Mouse (Mus musculus) cerebellum, postnatal 14 days (tissue): ENCODE measurements at regions not wholly inside any gene's neighbourhood (a gene's known extent, or its start where the extent isn't known, plus 50 kb on each side); places are given as distances from the start of the nearest gene placed in this dataset.
A peak's percentile ranks its signal among the peaks of the same experiment; 100 is the strongest.

Experiments
- DNase-seq, 2 experiments: peaks; one replicate each; pipeline ENCODE4 v3.0.0; 2021; ENCODE audit warnings: mixed read lengths in 2 of 2

DNA sequence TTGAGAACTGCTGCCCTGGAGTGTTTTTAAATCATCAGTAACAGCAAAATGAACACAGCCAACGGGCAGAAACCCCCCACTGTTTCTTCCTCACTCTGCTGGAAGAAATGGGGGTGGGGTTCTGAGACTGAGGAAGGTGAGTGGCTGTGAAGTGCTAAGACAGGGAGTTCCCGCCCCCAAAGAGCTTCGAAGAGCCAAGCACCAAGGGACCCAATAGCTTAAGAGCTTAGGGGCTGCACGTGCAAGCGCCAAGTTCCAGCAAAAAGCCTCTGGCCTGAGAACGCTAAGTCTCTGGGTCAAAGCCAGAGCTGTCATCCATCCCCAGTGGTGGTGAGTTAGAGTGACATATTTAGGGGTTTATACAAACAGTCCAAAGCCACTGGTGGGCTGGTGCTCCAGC lies 55.1 kb upstream of the Pcbd1 start:
- no peak for DNase-seq

DNA sequence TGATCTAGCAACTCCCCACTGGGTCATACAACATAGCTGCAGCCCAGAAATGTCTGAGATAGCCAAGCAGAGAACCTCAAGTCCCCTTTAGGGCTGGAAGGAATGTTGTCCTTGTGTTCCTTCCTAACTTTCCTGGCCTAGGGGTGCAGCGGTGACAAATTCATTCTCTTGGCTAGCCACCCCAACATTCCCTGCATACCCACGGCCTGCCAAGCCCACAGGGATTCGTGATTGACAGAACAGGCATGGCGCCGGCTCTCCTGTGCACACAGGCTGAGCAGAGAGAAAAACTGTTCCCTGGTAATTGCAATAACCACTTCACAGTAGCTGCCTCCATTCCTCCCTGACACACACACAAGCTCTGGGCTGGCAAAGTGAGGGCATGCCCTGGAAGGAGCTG lies 60.5 kb upstream of the Pcbd1 start:
- DNase-seq, result peak; percentile 33 to 42

DNA sequence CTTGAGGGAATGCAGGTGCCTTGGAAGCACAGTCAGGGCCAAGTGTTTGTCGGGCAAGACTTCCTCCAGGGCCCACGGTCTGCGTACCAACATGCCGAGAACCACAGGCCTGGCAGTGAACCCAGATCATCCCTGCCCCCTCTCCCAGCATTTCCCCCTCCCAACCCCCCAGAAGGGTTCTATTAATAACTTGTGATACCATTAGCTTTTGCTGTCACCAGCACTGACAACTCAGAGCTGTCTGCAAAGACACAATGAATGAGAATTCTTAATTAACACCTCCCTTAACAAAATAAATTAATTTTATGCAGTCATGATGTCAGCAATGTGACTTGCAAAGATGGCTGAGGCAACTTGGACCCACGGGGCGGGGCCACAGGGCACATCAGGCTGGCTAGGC lies 61.9 kb upstream of the Pcbd1 start:
- DNase-seq, result no peak

DNA sequence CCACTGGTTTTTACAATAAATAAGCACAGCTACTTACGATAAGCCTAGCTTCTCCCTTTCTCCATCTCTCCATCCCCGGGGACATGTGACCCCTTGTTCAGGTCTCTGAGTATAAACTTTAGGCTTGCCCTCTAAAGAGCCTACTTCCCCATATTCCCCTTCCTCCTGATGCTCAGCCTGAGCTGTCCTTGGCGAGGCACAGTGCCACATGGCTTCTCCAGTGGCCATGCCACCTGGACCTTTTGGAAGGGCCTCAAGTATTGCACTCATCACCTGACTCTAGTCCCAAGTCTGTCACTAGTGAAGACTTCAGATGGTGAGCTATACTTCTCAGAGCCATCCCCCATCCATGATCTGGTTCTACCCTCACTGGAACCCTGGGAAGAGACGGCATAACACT lies 64.1 kb upstream of the Pcbd1 start:
- peak; percentile 50 to 63 for DNase-seq

DNA sequence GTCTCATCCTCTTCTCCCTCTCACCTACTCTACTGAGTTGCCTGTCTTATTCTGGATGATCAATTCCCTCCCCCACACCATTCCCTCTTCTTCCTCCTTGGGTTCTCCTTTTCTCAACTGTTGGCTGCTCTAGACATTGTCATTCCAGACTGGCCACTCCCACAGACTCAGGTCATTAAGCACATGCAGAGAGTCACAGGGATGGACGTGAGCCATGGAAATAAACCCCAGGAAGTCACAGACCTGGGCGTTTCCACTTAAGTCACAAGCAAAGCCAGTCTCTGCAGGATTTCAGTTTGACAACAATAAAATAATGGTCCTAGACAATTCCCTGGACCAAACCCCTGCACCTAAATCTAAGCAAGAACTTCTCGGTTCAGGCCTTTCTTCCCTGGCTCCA lies 65.0 kb upstream of the Pcbd1 start:
- no peak for DNase-seq

DNA sequence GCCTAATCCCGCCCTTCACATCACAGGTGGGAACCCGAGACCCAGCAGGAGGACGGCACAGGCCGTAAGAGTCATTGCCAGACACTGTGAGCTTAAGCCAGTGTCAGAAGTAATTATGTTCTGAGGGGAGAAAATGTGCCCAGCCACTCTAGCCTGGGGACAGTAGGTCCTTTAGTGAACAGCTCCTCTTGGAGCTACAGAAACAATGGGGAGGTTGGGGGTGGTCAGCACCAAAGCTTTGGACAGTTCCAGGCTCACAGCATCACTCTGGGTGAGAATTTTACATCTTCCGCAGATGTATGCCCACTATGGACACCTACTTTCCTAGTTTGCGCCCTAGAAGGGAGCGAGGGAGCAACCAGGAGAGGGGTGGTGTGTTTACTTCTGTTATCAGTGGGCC lies 65.7 kb upstream of the Pcbd1 start:
- DNase-seq, result no peak

DNA sequence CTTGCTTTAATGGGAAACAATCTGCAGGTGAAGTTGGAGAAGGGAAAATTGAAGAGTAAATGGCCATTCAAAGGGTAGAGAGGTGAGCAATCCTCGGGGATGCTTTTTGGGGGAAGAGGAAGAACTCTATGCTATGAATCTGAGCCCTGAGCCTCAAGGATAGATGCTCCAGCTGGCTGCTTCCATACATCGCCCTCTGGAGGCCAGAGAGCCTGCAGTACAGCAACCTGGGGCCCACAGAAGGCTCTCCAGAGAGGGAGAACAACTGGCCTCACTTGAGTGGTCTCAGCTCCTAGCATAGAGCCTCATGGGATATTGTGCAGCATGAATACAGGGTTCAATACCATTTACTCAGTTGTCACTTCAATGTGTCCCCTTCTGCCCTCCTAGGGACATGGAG lies 69.6 kb upstream of the Pcbd1 start:
- DNase-seq, result peak in 1 of 2 experiments; percentile 23

DNA sequence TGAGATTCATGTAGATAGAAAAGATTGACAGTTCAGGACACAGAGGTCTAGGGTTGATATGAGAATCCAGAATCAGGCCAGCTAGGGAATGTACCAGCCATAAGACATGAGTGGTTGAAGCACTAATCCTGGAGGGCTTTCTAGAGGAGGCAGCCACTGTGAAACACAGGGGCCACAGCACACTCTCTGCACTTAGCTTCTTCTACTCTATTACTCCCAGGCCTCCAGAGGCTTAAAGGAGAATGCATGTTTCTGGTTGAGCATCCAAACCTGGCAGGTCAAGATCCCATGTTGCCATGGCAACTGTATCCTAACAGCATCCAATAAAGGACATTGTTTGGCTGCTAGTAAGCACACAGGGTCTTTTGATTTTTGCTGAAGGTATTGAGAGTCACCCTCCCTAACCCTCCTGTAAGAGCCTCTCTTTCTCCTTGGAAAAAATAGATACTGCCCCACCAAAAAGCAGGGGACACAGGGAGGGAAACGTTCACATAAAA lies 76.9 kb upstream of the Pcbd1 start:
- DNase-seq, result no peak

DNA sequence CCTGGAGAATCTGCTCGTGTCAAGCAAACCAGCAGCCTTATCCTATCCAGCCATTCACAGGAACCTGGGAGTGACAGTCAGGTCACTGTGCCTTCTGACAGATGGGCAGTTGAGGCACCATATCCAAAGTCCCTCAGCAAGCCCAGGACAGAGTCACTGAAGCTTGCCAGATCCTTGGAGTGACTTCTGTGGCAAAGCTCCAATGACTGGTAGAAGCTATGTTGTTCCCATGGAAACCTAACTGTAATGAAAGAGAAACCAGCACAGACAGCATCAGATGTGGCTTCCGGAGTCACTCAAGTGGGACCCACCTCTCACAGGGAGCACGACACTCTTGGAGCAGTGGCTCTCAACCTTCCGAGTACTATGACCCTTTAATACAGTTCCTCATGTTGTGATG lies 78.4 kb upstream of the Pcbd1 start:
- peak in 1 of 2 experiments; percentile 36 for DNase-seq

DNA sequence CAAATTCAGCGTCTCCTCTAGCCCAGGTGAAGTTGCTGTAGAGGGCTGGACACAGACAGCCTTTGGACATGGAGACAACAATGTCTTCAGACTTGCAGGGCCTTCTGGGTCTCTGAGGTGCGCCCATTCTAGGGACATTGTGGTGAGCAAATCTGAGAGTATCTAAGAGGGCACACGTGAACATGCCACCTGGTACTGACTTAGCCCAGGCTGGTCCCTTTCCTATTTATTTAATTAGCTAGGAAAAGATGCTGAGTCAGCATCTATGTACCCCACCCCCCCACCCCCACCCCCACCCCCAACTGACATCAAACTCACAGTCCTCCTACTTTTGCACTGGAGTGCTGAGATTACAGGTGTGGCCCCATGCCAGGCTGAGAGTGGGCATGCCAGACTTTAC lies 81.7 kb upstream of the Pcbd1 start:
- DNase-seq, result no peak

DNA sequence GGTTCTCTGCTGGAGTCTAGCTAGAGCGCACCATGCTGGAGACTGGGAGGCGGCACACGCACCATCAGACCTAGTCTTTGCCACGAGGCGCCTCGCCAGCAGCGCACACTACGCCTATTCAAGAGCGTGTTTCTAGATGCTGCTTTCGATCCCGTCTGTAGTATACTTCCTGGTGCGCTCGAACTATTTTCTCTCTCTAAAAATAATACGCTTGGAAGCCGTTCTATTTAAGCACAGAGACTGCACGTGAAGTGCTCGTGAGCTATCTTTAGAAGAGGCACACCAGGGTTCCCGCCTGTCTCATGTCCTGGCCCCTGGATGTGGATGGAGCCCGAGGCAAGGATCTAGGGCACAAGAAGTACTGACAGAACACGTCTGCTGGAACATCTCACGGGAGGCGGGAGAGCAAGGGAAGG lies 87.4 kb upstream of the Pcbd1 start:
- no peak for DNase-seq

DNA sequence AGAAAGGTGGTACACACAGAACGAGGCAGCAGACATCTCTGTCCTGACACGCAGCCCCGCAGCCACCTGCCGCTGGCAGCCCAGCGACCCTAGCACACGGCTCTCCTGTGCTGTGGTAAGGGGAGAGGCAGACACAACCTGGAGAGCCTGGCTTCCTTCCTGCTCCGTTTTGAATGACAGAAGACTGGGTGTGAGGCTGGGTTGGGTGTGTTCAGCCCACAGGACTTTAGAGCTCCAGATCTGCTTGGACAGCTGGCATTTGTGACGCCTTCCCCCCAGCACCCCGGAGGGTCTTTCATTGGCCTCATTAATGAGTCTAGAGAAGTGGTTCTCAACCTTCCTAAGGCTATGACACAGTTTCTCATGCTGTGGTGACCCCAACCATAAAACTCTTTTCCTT lies 91.7 kb upstream of the Pcbd1 start:
- DNase-seq, result no peak

DNA sequence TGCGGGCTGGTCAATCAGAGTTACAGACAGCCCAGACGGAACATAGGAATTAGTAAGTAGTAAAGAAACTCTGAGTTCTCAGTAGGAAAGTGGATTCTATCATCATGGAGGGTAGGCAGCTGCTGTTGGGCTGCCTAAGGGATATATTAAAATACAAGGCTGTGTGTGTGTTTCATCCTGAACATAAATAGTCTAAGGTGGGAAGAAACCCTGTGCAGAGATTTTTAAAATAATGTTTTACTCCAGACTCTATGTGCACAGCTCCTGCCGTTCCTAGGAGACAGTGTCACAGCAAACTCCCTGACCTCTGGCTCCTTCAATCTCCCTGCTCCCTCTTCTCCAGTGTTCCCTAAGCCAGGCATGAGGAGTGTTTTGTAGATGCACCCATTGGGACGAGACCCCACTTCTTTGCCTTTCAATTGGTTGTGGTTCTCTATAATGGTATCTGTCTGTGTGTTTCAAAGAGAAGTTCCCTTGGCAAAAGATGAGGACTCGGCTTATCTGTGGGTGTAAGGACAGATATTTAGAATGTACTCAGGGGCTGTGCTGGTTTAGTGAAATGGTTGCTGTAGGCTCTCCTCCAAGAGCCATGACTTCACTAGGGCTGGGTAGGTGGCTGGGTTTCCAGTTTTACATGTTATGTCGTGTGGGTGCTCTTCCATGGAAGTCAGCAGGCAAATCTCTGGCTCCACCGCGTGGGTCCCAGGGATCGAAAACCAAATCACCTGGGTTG lies 93.1 kb upstream of the Pcbd1 start:
- no peak for DNase-seq

DNA sequence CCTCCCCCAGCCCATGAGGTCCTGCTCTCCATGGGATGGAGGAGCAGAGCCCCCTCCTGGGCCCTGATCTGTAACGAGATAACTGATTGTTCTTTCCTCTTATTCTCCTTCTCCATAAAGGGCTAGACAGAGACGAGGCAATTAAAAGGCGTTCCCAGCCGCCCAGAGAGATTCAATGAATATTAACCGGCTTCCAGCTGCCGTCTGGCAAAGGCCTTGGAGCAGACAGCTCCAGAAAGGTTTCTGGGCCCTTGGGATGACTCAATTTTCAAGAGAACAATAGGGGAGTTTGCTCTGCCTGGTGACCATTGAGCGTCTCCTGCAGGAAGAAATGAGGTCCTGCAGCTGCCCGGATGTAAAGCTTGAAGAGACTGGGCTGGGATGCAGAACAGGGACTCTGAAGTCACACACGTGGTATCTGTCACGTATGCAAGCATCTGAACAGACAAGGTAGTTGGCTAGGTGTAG lies 104.0 kb upstream of the Pcbd1 start:
- DNase-seq, result peak; percentile 8 to 33

DNA sequence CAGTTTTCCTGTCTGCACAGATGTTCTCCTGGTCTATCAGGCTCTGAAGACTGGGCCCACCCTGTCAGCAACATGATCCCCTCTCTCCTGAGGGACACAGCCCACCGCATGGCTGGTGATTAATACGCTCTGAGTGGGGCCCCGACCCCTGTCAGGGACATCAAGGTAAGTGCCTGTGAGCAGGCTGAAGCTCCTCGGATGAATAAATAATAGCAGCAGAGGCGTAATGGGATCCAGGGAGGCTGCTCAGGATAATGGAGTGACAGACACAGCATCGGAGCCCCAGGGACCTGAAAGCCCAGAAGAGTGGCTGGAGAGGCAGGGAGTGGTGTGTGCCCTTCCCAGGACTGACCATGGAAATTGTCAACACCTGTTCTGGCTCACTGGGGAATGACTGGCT lies 107.4 kb upstream of the Pcbd1 start:
- no peak for DNase-seq

DNA sequence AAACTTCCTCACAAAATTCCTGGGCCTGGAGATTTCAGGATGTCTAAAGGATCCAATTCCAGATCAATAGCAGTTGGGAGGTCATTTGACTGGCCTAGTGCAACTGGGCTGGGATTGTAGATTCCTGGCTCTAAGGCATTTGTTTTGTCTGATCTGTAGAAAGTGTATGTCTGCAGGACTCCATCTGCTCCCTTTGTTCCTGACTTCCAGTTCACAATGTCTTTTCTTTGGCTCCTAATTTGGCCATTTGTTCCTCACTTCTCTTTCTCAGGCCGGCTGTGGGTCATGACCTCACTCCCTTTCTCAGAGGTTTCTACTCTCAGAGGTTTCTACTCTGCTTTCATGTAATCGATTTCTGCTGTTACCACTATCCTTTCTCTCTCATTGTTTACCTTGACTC lies 115.5 kb upstream of the Pcbd1 start:
- DNase-seq, result no peak

DNA sequence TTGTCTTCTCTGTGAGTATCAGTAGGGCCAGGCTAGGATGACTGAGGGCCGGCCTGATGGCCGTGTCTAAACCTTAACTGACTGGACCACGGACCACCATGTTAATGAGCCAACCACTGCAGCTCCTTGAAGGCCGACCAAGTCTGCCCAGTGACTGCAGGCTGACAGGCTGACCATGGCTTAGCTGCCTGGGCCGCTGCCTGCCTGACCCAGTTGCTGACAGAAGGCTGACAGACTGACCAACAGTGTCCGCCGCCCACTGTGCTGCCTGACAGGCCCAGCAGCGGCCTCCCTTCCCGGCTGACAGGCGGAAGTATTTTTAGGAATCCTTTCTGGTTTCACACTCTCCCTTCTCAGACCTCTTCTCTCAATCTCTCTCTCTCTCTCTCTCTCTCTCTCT lies 124.3 kb upstream of the Pcbd1 start:
- peak; percentile 57 to 59 for DNase-seq

DNA sequence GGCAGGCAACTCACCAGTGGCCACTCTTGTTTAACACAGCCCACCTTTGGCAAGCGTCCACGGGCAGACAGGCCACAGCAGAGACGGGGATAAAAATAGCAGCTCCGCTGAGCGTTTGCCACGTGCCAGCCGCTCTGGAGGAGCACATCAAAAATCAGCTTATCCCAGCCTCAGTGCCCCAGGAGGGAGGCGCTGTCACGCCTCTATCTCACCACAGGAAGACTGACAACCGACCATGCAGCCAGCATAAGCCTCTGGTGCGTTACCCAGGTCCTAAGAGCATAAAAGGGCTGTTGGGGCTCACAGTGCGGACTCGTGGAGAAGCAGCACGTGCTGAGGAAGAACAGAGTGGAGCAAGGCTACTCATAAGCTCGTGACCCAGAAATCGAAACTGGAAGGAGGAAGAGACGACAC lies 126.4 kb upstream of the Unc5b start:
- peak; percentile 79 to 87 for DNase-seq

DNA sequence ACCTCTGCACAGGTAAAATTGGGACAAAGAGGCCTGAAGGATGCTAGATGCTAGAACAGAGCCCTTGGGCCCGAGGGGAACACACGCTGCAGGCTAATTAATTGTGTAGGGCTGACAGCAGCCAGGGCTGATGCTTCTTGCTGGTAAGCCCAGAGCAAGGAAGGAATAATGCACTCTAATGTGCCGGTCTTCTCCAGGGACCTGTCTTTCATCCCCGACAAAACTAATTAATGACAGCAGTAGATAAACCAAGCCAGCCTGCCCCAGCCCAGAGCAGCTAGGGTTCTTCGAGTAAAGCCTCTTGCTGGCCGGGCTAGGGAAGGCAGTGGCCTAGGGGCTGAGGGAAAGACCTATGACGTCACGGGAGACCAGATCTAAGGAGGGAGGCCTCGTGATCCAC lies 124.1 kb upstream of the Unc5b start:
- no peak for DNase-seq

DNA sequence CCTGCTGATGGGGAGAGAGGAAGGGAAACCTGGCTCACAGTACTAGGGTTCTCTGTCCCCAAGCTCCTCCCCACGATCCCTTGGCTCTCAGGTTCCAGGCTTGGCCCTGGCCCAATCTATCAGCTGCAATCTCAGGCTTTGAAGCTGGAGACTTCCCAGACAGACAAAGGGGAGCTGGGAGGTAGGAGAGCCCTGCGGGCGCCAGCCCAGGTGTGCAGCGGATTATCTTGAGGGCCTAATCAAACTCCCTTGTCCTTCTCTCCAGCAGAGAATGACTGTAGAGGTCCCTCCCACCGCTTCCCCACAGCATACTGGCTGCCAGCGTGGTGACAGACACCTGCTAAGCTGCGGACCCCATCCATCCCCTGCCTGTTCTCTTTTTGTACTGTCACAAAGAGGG lies 121.1 kb upstream of the Unc5b start:
- DNase-seq, result peak in 1 of 2 experiments; percentile 43

DNA sequence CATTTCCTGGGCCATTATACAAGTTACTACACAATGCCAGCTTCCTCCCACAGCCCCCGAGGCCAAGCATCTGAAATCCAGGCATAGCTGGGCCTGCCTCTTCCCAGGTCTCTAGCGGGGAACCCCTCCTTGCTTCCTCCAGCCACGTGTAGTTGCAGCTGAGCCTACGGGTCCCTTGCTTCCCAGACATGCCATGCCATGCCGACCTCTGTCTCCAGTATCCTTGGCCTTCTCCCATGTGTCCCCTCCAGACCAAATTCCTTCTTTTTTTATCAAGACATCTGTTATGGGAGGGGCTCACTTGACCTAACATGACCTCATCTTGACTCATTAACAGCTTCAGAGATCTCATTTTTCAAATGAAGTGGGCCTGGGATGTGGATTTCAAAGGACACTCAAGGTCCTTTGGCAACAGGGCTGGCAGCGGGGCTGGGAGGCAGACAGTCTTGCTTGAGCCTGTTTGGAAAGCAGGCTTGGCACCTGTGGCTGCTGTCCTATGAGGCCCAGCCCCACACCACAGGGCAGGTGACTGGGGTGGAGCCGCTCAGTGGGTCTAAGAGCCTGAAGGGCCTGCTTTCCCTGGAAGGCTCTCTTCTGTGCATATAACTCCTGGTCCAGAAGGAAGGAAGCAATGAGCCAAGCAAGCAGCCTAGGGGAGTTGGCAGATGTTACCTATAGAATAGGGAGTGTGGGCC lies 117.7 kb upstream of the Unc5b start:
- no peak for DNase-seq

DNA sequence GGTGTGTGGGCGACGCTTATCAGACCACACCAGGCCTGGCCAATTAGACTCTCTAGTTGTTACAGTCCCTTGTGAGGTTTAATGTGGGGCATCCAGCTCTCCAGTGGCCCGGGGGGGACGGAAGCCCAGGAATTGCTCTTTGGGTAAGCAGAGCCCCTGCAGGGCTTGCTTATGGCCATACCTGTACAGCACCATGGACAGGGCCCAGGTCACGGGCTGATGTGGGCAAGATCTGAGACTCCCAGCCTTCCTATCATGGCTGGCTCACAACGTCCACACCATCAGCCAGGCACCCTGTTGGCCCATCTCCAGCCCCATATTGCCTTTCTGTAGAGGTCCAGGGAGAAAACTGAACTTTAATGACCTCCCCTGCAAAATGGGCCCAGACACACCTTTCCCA lies 111.7 kb upstream of the Unc5b start:
- no peak for DNase-seq

DNA sequence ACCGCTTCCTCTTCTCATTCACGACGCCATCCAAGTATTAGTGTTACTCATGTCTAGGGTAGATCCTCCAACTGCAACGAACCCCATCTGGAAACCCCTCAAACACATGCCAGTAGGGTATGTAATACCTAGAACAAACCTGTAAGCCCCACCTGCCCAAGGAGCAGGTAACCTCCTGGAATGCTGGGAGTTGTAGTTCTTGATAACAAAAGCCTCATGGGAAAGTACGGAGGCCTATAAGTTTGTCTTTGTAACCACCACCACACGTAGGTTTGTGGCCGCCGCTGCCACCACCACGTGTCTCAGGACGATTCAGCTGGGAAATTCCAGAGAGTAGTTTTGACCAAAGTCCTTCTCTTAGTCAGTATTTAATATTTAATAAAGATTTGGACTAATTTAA lies 107.4 kb upstream of the Unc5b start:
- no peak for DNase-seq

DNA sequence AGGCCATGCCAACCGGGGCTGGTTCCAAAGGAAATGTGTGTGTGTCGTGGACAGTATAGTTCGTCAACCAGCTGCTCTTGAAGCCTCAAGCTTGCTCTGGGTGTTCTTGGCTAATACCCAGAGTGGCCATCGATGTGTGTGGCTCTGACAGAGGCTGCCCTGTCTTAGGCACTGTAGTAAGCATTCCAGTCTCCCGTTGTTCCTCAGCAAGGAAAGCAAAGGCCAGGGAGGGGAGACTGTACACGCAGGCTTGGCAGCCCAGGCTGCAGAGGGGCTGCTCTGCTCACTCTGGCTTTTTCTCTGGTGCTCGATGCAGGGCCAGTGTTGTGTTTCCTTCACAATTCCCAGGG lies 106.1 kb upstream of the Unc5b start:
- no peak for DNase-seq
